Mouse (Mus musculus): ENCODE measurements around the gene Khnyn.

DNA sequence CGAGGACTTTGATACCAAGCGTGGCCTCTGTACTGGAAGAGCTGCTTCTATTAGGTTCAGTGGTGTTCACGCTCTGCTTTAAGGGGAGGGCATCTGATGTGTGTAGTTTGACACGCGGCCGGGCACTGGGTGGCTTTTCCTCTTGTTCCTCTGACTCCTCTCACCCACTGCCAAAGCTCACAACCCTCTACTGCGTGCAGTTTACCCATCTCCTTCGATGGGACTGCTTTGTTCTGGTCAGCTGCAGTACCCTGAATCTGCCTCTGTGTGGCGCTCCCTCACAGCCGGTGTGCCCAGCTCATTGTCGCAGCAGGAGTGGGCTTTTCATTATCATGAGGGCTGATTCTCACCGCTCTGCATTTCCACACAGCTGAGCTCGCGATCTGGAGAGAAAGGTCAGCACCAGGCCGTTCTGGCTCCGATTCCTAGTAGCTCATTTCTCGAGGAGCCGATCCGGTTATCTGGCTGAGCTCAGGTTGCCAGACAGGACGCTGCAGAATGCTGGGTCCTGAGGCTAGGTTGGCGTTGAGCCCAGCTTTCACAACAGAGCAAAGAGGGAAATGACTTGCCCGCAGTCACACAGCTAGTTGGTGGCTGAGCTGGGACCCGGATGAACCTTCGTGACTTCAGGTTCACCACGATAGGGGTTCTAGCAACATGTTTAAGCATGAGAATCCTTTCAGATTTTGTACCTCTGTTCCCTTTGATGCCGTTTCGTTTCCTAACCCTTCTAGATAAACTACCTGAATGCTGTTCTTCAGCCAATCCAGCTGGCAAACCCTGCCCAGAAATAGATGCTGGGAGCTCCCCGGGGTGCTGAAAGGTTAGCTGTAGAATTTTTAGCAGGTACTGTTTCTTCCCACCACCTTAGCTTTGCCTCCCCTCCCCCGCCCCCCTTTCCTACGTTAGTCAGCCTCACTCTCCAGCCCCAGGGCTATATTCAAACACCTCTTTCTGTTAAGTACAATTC is 10.7 kb upstream of the Khnyn start:
- no peak for TF ChIP-seq EP300 (IDR thresholded peaks at IDR 0.05; ENCODE audit: low read depth)
- peak; percentile 96 for TF ChIP-seq CTCF (IDR thresholded peaks at IDR 0.05; ENCODE audit: low read depth)
